Mouse (Mus musculus) thymus, postnatal 36 days (tissue): ENCODE data around the gene Rab12.
A peak's percentile ranks its signal among the peaks of the same experiment; 100 is the strongest.

ENCODE experiments used
- DNase-seq, 2 experiments: peaks; one replicate each; pipeline ENCODE4 v3.0.0; 2022; ENCODE audit warnings: mixed read lengths in 2 of 2

The Rab12 gene

DNA sequence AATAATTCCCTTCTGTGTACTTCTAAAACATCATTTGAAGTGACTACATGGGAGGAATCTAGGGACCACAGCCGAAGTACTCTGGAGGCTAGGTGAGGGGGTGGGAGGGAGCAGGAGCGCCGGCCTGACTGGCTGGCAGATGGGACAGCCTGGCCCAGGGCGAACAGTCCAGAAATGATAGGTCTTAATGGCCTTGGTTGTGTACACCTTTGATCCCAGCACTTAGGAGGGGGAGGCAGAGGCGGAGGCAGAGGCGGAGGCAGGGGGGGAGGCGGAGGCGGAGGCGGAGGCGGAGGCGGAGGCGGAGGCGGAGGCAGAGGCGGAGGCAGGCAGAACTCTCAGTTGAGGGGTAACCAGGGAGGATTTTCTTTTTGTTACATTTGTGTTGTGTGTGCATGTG, 20.9 kb downstream of the Rab12 start:
- DNase-seq = no peak

DNA sequence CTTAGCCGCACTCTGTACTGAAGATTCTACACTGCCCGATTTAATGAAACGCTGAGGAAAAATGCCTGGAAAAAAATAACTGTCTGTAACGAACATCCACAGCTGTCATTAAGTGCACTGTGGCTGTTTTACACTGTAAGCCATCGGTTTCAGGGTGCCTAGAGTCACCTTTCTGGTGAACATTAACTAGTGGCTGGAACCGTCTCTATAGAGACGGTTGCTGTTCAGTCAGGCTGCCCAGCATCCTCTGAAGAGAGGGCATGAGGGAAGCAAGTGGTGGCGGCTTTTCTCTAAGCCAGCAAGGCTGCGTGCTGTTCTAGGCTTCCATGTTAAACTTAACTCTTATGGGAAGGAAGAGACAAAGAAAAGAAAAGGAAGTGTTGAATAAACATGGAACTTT, 22.9 kb downstream of the Rab12 start:
- DNase-seq = no peak

DNA sequence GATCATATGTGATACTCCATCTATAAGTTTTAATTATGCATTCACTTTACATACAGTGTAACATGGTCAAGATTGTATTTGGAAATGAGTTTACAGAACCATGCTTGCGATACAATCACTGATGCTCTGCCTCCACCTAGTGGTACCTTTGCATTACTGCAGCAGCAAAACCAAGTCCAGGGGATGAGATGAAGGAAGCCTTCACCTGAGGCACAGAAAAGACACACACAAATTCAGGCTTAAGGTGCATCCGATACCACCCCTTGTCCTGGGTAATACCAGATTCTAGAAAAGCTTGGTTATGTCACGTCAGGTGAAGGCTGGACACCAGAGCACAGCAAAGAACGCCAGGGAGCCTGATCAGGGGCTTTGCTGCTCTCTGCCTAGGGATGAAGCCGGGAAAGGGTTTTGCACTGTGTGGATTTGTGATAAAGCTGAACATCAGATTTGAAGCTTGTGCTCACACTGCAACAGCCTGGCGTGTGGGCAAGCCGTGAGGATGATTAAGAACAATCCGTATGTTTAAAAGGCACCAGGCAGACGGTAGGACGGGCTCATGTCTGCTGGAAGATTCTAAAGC, 29.4 kb downstream of the Rab12 start:
- peak; percentile 30 to 37 for DNase-seq

DNA sequence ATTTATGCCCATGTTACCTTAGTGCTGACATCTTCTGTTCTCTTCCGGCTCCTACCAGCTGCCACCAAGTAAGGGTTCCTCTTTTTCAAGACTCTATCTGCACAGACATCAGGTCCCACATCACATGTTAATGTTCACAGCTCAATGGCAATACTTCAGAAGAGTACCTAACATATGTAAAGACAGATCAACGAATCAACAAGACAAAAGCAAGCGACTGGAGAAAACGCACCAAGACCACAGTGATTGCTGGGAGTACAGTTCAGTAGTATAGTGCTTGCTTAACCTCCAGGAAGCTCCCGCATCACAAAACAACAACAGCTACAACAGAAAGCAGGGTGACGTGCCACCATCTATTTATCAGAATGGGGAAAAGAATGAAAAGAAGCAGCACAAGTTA, 33.0 kb downstream of the Rab12 start:
- DNase-seq = no peak

DNA sequence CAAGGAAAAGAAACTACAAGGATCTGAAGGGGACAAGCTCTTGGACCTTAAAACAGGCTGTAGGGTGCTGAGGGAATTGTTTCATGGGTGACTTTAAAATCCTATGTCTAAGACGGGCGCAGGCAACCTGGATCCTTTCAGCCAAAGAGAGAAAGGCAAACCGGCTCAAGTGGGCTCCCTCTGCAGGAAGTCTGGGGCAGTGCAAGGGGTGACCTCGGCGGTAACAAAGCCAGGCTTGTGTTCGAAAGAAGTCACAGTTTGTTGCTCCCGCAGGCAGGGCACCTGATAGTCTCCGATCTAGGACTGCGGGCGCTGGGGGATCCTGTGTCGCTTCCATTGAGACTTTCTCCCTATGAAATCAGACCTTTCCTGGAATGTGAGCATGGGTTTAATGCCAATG, 33.8 kb downstream of the Rab12 start:
- peak; percentile 47 to 63 for DNase-seq

DNA sequence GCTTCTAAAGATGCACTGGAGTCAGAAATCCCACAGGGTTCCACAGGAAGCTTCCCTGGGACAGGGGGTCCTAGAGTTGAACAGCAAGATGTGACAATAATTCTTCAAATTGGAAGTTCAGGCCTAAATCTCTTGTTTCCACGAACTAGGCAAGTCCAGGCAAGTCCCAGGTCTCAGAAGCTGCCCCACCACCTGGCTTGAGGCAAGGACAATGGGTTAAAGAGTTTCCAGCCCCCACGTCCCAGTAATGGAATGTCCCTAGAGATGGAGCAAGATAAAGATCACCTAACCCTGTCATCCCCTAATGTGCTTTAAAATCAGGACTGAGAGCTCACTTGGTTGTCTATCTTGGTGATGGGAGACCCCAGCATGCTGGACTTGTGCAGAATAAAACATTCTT, 34.6 kb downstream of the Rab12 start:
- no peak for DNase-seq

DNA sequence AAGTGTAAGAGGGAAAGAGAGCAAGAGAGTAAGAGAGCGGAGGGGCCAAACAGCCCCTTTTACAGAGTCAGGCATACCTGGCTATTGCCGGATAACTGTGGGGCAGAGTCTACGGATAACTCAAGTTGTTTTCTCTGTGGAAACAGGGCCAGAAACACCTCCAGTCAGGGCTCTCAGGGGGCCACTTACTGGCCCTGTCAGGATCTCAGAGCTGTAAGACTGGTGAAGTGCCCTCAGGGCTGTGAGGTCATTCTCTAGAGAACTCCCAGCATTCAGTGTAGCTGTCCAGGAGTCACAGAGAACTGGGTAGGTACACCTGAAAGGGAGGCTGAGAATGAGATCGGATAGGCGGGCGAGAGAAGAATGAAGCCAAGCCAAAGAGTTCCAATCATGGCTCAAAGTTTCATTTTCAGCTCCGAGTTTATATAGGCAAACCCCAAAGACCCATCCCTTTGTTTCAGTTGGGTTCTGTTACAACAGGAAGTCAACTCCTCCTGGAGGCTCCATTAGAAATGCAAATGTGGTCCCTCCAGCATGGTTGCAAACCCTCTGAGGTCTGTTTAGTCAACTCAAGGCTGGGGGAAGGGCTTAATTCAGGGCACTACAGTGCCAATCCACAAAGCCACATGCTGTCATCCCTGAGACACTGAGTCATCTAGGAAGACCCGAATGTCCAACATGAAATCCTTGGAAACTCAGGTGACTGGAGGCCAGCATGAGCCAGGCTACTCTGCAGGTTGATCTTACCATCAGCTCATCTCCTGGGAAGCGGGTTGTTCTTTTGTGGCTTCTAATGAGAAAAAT, 35.7 kb downstream of the Rab12 start:
- DNase-seq = no peak

DNA sequence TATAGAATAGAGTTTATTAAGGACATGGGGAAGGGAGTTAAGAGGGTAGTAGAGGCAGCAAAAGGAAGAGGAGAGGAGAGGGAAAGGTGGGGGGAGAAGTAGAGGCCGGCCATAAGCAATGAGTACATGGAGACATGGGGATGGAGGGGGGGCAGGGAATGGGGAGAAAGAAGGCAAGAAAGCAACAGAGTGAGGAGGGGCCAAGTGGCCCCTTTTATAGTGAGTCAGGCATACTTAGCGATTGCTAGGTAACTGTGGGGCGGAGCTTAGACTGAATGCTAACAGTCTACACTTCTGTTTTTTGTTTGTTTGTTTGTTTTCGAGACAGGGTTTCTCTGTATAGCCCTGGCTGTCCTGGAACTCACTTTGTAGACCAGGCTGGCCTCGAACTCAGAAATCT, 38.2 kb downstream of the Rab12 start:
- no peak for DNase-seq

DNA sequence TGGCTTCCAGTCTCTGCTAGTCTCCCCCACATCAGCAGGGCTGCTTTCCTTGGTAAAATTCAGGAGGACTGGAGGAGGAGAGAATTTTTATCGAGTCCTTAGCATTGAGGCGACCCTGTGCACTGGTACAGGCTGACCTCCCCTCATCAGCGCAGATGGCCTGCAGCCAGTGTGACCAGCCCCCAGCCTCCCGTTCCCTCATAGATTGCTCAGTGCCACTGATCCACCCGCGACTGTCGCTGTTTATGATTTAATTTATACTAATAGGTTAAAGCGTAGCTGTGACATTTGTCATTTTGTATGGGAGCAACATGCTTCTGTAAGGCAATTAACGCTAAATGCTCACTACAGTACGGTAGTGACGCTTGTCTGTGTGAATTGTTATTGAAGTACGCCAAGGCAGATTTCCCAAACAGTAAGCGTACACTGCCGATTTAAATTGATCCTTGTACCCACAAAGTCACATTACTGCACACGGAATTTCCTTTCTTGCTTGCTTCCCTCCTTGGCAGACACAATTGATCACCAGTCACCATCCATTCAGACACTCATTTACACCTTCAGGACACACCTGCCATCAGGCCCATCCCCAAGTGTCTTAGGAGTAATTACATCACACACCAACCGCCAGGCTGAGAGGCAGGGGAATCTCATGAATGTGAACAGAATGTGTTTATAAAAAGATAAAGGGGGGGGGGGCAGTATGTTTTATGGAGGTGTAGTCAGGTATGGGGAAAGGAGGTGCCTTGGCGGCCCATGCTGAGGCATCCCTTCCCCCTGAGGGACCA, 38.8 kb downstream of the Rab12 start:
- no peak for DNase-seq

DNA sequence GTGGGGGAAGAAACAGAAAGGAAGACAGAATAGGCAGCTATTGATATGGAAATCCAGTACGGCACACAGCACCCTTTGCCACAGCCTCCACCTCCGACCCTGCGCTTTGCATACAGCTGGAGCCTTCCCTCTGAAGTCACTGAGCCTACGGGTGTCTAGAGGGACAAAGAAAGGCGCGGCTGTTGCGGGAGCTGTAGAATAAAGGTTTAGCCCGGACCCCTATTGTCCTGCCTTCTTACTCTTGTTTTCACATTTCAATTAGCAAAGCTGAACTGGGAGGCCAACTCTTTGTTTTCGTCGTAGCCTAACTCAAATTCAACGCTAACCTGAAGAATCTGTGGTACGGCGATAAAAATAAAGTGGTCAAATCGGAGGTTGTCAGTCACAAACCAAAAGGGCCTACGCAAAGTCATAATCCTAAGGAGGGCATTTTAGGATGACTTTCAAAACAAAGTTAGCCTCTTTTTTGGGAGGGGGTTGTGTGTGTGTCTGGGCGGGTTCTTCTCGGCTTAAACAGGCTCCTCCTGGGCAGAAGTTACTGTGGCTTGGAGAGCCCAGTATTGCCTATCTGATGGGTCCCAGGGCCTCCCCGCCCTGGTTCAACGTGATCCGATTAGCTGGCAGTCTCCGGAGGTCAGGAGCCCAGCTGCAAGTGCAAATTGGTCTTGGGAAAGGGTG, 39.6 kb downstream of the Rab12 start:
- no peak for DNase-seq

DNA sequence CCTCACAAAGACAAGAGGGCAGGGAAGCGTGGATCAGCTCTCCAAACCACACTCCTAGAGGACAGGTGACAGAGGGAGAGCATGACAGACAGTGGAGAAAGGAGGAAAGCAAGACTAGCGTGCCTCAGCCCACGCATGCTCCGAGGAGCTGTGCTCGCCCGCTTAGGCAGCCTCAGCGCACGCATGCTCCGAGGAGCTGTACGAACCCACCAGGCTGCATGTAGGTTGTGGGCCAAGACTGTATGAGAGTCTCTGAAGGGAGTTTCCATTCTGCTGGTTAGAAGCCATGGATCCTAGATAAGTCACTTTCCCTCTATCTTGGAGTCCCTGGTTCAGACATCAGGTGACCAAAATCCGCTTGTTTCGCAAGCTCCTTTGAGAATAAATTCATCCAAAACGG, 40.2 kb downstream of the Rab12 start:
- DNase-seq = no peak

DNA sequence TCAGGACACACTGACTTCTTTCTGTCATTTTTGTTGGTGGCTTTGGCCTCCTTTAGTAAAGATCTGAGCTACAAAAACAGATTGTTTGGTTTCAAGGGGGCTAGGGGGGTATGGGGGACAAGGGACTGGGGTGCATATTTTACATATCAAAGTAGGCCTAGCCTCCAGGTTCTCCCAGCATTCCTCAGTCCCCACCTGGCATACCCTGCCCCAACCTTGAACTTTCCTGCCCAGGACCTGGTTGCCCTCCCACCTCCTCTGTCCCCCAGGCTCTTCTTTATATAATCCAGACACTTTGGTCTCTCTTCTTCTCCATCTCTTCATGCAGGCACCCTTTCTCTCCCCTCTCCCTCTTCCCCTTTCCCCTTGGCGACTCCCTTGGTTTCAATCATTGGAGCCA, 46.3 kb downstream of the Rab12 start:
- DNase-seq = no peak

DNA sequence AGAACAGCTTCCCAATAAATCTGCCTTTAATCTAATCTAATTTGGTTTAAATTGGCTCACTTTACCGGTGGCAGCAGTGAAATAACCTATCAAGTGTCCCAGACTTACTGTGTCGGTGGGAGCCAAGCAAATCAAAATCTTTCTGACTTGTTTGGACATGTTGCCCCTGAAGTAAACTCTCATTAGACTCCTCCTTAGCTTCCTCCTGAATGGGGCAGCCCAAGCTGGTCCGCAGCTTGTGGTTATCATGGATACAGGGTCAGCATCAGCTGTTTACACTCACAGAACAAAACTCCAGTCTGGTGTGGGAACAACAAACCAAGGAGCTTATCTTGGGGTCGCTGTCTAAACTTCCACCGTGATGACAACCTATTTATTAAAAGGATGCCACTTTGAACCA, 47.8 kb downstream of the Rab12 start:
- DNase-seq = no peak

DNA sequence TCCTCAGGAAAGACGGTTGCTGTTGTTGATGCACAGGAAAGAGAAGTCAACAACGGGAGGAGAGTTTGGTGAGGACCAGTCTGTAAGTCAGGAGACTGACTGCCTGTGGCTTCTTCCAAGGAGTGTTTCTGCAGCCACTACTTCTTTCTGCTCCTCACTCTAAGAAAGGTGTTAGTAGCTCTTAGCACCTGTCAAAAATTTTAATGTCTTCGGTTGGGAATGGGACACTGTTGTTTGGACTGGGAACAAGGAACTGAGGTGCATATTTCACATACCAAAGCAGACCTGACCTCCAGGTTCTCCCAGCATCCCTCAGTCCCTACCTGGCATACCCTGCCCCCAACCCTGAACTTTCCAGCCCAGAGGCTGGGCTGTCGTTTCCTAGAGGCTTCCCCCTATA, 48.3 kb downstream of the Rab12 start:
- DNase-seq = no peak

DNA sequence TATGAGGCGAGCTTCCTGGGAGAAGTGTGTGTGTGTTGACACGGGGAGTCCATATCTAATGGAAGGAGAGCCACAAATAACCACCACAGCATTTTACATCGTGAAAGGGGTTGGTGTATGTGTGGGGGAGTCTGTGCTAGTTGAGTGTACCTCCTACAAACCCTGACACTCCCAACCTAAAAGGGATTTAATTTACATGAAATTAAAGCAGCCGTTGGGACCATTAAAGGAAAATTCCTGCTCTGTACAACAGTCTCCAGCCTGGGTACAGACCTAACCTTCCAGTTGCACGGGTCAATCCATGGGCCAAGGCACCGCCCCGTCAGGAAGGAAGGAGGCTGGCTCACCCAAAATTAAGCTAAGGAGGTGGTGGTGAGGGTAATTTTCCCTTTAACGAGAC, 49.5 kb downstream of the Rab12 start:
- DNase-seq = no peak

DNA sequence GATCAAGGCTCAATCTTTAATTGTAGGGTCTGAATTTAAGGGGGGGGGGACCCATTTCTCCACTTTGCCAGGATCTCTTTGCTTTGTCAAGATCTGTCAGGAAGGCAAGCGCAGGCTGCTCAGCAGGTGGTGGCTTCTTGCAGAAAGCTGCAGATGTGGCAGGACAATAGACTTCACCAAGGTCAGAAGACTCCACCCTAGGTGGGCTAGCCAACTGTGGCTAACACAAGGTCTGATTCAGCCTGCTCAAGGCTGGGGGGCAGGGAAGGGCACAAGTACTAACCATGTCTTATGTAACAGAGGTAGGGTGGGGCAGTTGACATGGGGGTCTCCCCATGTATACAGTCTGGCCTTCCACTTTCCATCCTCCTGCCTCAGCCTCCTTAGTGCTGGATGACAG, 62.3 kb downstream of the Rab12 start:
- no peak for DNase-seq

DNA sequence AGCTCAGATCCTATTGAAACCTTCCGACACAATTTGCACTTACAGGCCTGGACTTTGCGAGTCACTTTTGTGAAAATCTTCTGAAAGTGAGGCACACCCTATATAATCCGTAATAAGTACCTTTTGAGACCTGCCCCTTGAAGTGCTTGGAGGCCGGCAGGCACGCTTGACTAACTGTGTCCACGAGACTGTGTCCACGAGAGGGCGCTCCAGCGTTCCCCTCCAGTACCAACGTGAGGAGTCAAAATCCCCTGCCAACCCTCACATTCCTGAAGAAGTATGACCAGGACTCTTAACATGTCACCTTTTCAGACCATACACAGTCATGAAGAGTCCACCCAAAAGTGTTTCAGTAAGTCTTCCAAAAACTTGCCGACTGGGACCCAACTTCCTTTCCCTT, 68.4 kb downstream of the Rab12 start:
- peak; percentile 55 to 63 for DNase-seq

DNA sequence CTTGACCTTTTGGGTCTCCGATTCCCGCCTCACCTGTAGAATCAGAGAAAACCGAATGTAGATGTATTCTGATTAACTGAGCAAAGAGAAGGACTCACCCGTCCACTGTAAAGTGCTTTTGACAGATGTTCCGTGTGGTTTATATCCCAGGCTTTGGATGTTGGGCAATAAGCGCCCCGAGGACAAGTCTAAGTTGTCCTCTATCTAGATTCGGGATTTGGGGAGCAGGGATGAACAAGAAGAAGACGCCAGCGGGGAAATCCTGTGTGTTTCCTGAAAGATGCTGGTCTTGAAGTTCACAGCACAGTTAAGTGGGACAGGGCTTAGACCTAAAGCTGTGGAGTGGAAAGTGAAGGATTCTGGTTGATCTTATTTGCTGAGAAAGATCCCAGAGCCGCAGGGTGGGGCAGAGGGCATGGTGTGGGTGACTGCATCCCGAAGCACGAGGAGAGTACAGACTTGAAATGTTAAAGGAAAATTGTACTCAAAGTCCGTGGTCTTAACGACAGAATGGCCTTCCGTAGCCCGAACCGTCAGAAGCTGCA, 68.9 kb downstream of the Rab12 start:
- DNase-seq = no peak

DNA sequence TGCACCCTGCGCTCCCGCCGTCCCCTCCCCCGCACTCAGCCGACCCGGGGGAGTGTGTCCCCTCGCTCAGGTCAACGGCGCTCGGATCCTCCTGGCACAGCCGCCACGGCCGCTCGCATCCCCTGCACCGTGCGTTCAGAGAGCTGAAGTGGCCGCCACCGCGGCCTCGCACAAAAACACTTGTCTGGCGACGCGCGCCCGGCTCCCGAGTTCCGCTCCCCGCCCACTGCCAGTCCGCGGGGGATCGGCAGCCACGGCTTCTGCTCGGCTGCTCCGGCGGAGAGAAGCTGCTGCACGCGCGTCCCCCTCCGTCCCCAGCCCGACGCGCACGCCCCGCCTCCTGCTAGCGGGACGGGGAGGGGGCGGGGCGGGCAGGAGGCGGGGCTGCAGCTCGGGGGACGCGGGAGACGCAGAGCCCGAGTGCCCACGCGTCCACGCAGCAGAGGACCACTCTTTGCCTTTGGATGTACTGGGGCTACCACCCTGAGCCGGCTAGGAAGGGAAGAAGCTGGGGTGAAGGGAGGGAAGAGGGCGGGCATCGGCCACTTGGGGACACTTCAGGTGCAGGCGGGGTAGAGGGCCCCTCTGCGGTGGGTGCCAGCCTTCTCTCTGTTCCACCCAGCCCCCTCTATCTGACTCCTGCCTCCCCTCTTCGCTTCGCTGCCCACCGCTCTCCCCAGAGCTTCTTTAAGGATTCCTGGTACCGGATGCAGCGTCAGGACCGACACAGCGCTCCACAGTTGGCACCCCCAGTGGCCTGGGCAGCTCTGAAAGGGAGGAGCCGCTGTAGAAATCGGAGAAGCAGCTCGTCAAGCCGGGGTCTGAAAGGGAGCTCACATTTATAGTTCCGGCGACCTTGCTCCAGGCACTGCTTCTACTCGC, 69.8 kb downstream of the Rab12 start, which contains the start of gene Mtcl1:
Mtcl1 (minus strand) TSS at position 291 of the 882 bp plus-strand sequence.
- DNase-seq = peak; percentile 50 to 64

DNA sequence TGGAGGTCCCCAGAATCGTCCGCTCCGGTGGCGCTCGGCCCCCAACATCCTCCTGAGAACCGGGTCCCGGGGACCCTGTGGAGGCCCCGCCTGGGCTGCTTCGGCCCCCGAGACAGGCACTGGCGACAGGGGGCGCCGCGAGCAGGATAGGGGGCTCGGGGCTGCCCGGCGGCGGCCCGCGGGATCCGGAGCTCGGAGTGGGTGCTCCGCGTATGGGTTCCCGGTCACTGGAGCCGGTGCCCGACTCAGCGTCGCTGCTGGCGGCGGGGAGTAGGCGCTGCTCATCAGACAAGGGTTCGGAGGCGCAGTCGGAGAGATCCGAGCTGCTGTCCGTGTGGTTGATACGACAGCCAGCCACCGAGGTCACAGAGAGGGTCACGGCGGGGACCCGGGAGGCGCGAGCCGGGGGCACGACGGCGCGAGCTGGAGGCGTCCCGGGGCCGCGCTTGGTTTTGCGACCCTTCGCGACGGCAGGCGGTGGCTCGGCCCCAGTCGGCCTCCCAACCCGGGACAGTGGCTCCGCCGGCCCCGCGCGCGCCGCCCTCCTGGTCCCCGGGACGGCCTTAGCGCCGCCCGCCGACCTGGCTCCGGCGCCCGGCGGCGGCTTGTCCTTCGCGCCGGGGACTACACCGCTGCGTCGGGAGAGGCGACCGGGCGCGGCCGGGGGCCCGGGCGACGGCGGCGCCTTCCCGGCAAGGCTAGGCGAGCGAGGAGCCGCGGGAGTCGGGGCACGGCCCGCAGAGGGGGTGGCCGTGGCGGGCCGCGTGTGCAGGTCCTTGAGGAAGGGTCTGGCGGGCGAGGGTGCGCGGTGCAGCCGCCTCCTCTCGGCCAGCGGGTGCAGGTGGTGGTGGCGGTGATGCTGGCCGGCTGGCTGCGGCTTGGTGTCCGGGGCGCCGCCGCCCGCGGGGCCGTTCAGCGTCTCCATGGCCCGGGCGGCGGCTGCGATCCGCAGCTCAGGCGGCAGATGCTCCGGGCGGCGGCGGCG, 70.8 kb downstream of the Rab12 start:
- peak; percentile 49 to 53 for DNase-seq

DNA sequence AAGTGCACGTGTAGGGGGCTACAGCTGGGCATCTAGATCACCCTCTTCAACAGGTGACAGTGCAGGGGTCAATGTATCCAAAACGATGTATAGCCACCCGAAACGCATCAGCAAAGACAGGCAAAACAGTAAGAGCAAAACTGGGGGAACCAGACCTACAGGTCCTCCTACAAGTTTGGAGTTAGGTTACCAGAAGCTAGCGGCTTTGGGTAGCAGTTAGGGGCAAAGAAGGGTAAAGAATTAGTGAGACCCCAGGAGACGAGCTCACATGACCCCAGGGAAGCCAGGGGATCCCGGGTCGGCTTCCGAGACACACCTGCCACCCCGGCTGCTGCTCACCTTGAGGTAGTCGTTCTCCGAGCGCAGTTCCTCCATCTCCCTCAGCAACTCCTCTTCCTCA, 71.6 kb downstream of the Rab12 start:
- no peak for DNase-seq
